Mouse (Mus musculus) heart, postnatal 0 days (tissue): ENCODE data around the gene Gm49354.

Experiments used
- CTCF ChIP-seq: IDR thresholded peaks from 2 replicates; pipeline ENCODE4 v1.5.1; 2016; ENCODE audit warnings: antibody characterized with exemption, control low read depth, low read depth
- EP300 ChIP-seq: IDR thresholded peaks from 2 replicates; pipeline ENCODE4 v1.6.1; 2016; ENCODE audit warnings: antibody characterized with exemption, low read depth

DNA sequence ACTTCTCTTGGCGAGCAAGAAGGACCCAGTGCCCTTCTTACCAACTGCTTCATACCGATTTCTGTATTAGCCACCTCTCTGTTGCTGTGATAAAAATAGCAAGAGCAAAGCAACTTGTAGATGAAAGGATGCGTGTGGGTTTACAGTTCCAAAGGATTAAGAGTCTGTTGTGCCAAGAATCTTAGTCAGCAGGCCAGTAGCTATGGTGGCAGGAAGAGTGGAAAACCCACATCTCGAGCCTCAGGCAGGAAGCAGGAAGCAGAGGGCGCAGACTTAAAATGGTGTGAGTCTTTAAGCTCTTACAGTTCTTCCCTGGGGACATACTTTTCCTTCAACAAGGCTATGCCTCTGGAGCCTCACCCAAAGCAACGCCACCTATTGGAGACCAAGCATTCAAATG lies 36.6 kb downstream of the Gm49354 start:
- TF ChIP-seq CTCF: no peak
- no peak for TF ChIP-seq EP300
